Mouse (Mus musculus): ENCODE data around the gene Kif1c. TPM values are rescaled to one million over a fixed set of nuclear protein-coding genes. Genes with fewer than 3 reads are reported as not detected.

Gene Kif1c
- polyA plus RNA-seq, 1 experiment = 13.9 TPM

- Histone ChIP-seq H3K27me3 (replicated peaks) (peaks cover 16% of the 10 kb centered on the region), H3K36me3 (replicated peaks; ENCODE audit: low read length) (peaks cover 29% of the 10 kb centered on the region), H3K4me1 (peaks cover 48% of the 10 kb centered on the region), H3K4me3 (replicated peaks) (peak overlapping the region; percentile 95), H3K9me3 (no peaks in the 10 kb centered on the region)
- TF ChIP-seq FLI1 (IDR thresholded peaks at IDR 0.05; ENCODE audit: low read length) = no peak
- no peak for TF ChIP-seq GATA1 (IDR thresholded peaks at IDR 0.05; ENCODE audit: borderline replicate concordance, low read length)
Measured at GRCm38 (mm10) chr11:70688372-70688771, 12.0 kb upstream of the Kif1c start.

- Histone ChIP-seq H3K4me3 (replicated peaks) (no peak overlapping the region), H3K36me3 (replicated peaks; ENCODE audit: low read length) (peaks cover 17% of the 10 kb centered on the region), H3K27me3 (replicated peaks) (peaks cover 22% of the 10 kb centered on the region), H3K9me3 (no peaks in the 10 kb centered on the region), H3K4me1 (peaks cover 40% of the 10 kb centered on the region)
- TF ChIP-seq GATA1 (IDR thresholded peaks at IDR 0.05; ENCODE audit: borderline replicate concordance, low read length) (no peak), FLI1 (IDR thresholded peaks at IDR 0.05; ENCODE audit: low read length) (no peak)
Measured at GRCm38 (mm10) chr11:70689578-70689977, 10.8 kb upstream of the Kif1c start.

GRCm38 (mm10) chr11:70693504-70693903, 6.8 kb upstream of the Kif1c start:
- no peaks in the 10 kb centered on the region for H3K36me3 ChIP-seq (replicated peaks; ENCODE audit: low read length)
- TF ChIP-seq GATA1 (IDR thresholded peaks at IDR 0.05; ENCODE audit: borderline replicate concordance, low read length) = no peak
- TF ChIP-seq FLI1 (IDR thresholded peaks at IDR 0.05; ENCODE audit: low read length) = no peak
- no peaks in the 10 kb centered on the region for H3K9me3 ChIP-seq
- H3K27me3 ChIP-seq (replicated peaks) = peaks cover 27% of the 10 kb centered on the region
- peaks cover 9% of the 10 kb centered on the region for H3K4me1 ChIP-seq
- H3K4me3 ChIP-seq (replicated peaks) = no peak overlapping the region

- Histone ChIP-seq H3K36me3 (replicated peaks; ENCODE audit: low read length) (no peaks in the 10 kb centered on the region), H3K4me3 (replicated peaks) (no peak overlapping the region), H3K9me3 (no peaks in the 10 kb centered on the region), H3K4me1 (peaks cover 24% of the 10 kb centered on the region), H3K27me3 (replicated peaks) (peaks cover 34% of the 10 kb centered on the region)
- no peak for TF ChIP-seq FLI1 (IDR thresholded peaks at IDR 0.05; ENCODE audit: low read length)
- TF ChIP-seq GATA1 (IDR thresholded peaks at IDR 0.05; ENCODE audit: borderline replicate concordance, low read length) = no peak
Measured at GRCm38 (mm10) chr11:70697376-70697775, 3.0 kb upstream of the Kif1c start.

- Histone ChIP-seq H3K4me3 (replicated peaks) (no peak overlapping the region), H3K9me3 (no peaks in the 10 kb centered on the region), H3K27me3 (replicated peaks) (peaks cover 41% of the 10 kb centered on the region), H3K4me1 (peaks cover 28% of the 10 kb centered on the region), H3K36me3 (replicated peaks; ENCODE audit: low read length) (peaks cover 6% of the 10 kb centered on the region)
- TF ChIP-seq GATA1 (IDR thresholded peaks at IDR 0.05; ENCODE audit: borderline replicate concordance, low read length) (no peak), FLI1 (IDR thresholded peaks at IDR 0.05; ENCODE audit: low read length) (no peak)
Measured at GRCm38 (mm10) chr11:70699051-70699450, 1.3 kb upstream of the Kif1c start.

GRCm38 (mm10) chr11:70700613-70701012, 265 bp downstream of the Kif1c start:
- H3K4me3 ChIP-seq (replicated peaks) = peak overlapping the region; percentile 95
- peaks cover 22% of the 10 kb centered on the region for H3K36me3 ChIP-seq (replicated peaks; ENCODE audit: low read length)
- peaks cover 28% of the 10 kb centered on the region for H3K4me1 ChIP-seq
- TF ChIP-seq FLI1 (IDR thresholded peaks at IDR 0.05; ENCODE audit: low read length) (no peak), GATA1 (IDR thresholded peaks at IDR 0.05; ENCODE audit: borderline replicate concordance, low read length) (no peak)
- no peaks in the 10 kb centered on the region for H3K9me3 ChIP-seq
- H3K27me3 ChIP-seq (replicated peaks) = peaks cover 53% of the 10 kb centered on the region

- no peak for TF ChIP-seq GATA1 (IDR thresholded peaks at IDR 0.05; ENCODE audit: borderline replicate concordance, low read length)
- no peak for TF ChIP-seq FLI1 (IDR thresholded peaks at IDR 0.05; ENCODE audit: low read length)
- Histone ChIP-seq H3K27me3 (replicated peaks) (peaks cover 57% of the 10 kb centered on the region), H3K36me3 (replicated peaks; ENCODE audit: low read length) (peaks cover 30% of the 10 kb centered on the region), H3K4me3 (replicated peaks) (peak overlapping the region; percentile 95), H3K4me1 (peaks cover 28% of the 10 kb centered on the region), H3K9me3 (no peaks in the 10 kb centered on the region)
Measured at GRCm38 (mm10) chr11:70701221-70701955, 1.0 kb downstream of the Kif1c start.

- TF ChIP-seq FLI1 (IDR thresholded peaks at IDR 0.05; ENCODE audit: low read length) = no peak
- no peak for TF ChIP-seq GATA1 (IDR thresholded peaks at IDR 0.05; ENCODE audit: borderline replicate concordance, low read length)
- Histone ChIP-seq H3K4me3 (replicated peaks) (no peak overlapping the region), H3K27me3 (replicated peaks) (peaks cover 63% of the 10 kb centered on the region), H3K36me3 (replicated peaks; ENCODE audit: low read length) (peaks cover 37% of the 10 kb centered on the region), H3K9me3 (no peaks in the 10 kb centered on the region), H3K4me1 (peaks cover 28% of the 10 kb centered on the region)
Measured at GRCm38 (mm10) chr11:70701984-70702733, 1.8 kb downstream of the Kif1c start.

GRCm38 (mm10) chr11:70702781-70703180, 2.4 kb downstream of the Kif1c start:
- Histone ChIP-seq H3K27me3 (replicated peaks) (peaks cover 66% of the 10 kb centered on the region), H3K4me1 (peaks cover 28% of the 10 kb centered on the region), H3K36me3 (replicated peaks; ENCODE audit: low read length) (peaks cover 40% of the 10 kb centered on the region), H3K9me3 (no peaks in the 10 kb centered on the region), H3K4me3 (replicated peaks) (no peak overlapping the region)
- TF ChIP-seq GATA1 (IDR thresholded peaks at IDR 0.05; ENCODE audit: borderline replicate concordance, low read length) (no peak), FLI1 (IDR thresholded peaks at IDR 0.05; ENCODE audit: low read length) (no peak)

GRCm38 (mm10) chr11:70706127-70706526, 5.8 kb downstream of the Kif1c start:
- Histone ChIP-seq H3K27me3 (replicated peaks) (peaks cover 84% of the 10 kb centered on the region), H3K4me1 (peaks cover 12% of the 10 kb centered on the region), H3K4me3 (replicated peaks) (no peak overlapping the region), H3K36me3 (replicated peaks; ENCODE audit: low read length) (peaks cover 49% of the 10 kb centered on the region), H3K9me3 (no peaks in the 10 kb centered on the region)
- TF ChIP-seq GATA1 (IDR thresholded peaks at IDR 0.05; ENCODE audit: borderline replicate concordance, low read length) = no peak
- TF ChIP-seq FLI1 (IDR thresholded peaks at IDR 0.05; ENCODE audit: low read length) = no peak

Measured in megakaryocyte, embryonic 14.5 days (primary cell).